Mouse (Mus musculus): ENCODE results near the gene Cfdp1. TPM values are rescaled to one million over a fixed set of nuclear protein-coding genes. Genes with fewer than 3 reads are reported as not detected.

The Cfdp1 gene
- polyA plus RNA-seq, 1 experiment from 2014 or later: 180 TPM

DNA sequence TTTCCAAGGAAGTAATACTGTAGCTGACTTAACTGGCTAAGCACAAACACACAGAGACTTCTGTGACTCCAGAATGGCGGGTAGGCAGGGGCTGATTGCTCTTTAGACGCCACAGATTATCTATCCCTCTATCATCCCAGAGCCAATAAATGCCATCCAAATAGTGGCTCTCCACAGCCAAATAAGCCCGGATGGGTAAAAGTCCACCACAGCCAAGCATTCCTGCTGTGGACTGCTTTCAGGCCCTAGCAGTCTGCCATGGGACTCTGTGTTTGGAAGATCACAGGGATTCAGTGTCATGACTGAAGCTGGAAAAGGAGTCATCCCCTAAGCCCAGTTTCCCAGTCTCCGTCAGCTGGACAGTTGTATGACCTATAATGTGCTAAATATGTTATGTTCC, 126.5 kb downstream of the Cfdp1 start:
- Histone ChIP-seq H3K27me3 (ENCODE audit: insufficient read depth, low read length) (no peaks in the 10 kb centered on the region), H3K4me1 (replicated peaks; ENCODE audit: insufficient read depth, low read length) (peaks cover 64% of the 10 kb centered on the region), H3K9me3 (replicated peaks; ENCODE audit: low read length) (no peaks in the 10 kb centered on the region), H3K4me2 (ENCODE audit: low read length) (no peak overlapping the region), H3K4me3 (replicated peaks; ENCODE audit: low read depth, low read length) (no peak overlapping the region), H3K9ac (ENCODE audit: low read depth, low read length) (no peak overlapping the region), H3K27ac (no peak overlapping the region), H3K36me3 (ENCODE audit: insufficient read depth, low read length) (no peaks in the 10 kb centered on the region)
- 74% methylated on average over 4 of the region's 4 CpGs for WGBS
- DNase-seq (ENCODE audit: low spot score) (no peak), ATAC-seq (replicated peaks; ENCODE audit: low FRiP score, low read depth) (no peak)
- no peak for TF ChIP-seq CTCF (IDR thresholded peaks at IDR 0.05; ENCODE audit: low read depth)

DNA sequence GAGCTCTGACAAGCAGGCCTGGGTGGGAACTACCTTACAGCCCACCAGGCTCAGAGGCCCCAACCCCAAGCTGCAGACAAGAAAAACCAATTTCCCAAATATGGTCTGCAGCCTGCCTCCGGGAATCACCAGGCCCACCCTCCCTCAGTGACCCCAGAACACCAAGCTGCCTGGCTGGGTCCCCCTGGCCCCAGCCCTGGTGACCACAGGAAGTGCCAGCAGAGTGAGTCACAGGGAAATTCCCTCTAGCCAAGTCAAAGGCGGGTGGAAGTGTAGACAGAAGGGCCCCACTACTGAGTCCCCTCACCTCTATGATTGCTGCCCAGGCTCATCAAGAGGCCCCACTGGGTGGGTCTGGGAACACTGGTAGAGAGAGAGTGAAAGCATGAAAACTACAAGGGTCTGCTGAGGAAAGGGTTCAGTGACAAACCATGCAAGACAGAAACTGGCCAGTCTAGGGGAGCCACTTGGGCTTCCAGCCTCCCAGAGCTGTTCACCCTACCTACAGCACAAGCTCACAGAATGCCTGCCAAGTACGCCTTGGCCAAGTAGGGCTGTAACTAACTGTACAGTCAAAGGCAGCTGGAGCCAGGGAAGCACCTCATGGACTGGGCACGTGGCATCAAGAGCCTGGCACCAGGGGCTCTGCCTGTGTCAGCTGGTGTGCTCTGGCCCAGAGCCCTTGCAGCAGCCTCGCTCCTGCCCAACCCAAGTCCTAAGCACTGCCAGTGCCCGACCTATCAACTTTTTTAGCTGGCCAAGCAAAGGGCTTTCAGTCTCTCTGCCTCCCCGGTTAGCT, 127.8 kb downstream of the Cfdp1 start:
- peak; percentile 64 for DNase-seq (ENCODE audit: low spot score)
- Histone ChIP-seq H3K4me1 (replicated peaks; ENCODE audit: insufficient read depth, low read length) (peaks cover 60% of the 10 kb centered on the region), H3K4me3 (replicated peaks; ENCODE audit: low read depth, low read length) (no peak overlapping the region), H3K27me3 (ENCODE audit: insufficient read depth, low read length) (no peaks in the 10 kb centered on the region), H3K27ac (peak overlapping the region; percentile 80), H3K36me3 (ENCODE audit: insufficient read depth, low read length) (no peaks in the 10 kb centered on the region), H3K9ac (ENCODE audit: low read depth, low read length) (peak overlapping the region; percentile 5; the same call in 1 of the 2 replicates), H3K9me3 (replicated peaks; ENCODE audit: low read length) (no peaks in the 10 kb centered on the region), H3K4me2 (ENCODE audit: low read length) (peak overlapping the region; percentile 16; the same call in 1 of the 2 replicates)
- TF ChIP-seq CTCF (IDR thresholded peaks at IDR 0.05; ENCODE audit: low read depth): no peak
- WGBS: 36% methylated on average over 7 of the region's 7 CpGs
- peak; percentile 49 for ATAC-seq (replicated peaks; ENCODE audit: low FRiP score, low read depth)

DNA sequence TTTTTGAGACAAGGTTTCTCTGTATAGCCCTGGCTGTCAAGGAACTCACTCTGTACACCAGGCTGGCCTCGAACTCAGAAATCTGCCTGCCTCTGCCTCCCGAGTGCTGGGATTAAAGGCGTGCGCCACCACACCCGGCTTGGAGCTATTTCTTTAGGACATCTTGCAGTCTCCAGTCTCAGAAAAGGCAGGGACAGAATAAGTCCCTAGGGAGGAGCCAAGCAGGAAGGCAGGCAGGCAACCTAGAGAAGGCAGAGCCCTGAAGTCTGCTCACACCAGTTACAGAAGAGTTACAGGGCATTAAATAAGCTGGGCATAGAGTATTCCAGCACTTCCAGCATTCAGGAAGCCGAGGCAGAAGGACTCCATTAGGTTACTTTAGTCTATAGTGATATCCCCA, 128.8 kb downstream of the Cfdp1 start:
- no peak for ATAC-seq (replicated peaks; ENCODE audit: low FRiP score, low read depth)
- TF ChIP-seq CTCF (IDR thresholded peaks at IDR 0.05; ENCODE audit: low read depth): no peak
- 0 out of 2 replicates have a peak overlapping the region, but pooled peaks have one; percentile 42 for H3K27ac ChIP-seq

DNA sequence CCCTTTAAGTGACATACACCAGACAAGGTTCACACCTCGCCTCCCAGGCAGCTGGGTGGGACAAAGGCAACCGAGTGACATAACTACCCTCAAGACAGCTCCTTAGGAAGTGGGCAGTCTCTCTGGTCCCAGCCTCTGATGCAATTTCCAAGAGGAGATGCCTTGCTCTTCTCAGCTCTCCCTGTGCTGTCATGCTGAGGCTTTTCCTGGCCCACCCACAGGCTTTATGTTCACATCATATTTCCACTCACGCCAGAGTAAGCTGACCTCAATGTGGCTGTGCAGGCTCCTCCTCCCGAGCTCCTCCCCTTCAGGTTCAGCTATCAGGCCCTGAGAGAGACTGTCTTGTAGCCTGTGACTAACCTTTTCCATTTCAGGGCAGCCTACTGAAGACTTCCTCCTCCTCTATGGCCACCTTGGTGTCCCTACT, 134.0 kb downstream of the Cfdp1 start:
- Histone ChIP-seq H3K9ac (ENCODE audit: low read depth, low read length) (no peak overlapping the region), H3K4me1 (replicated peaks; ENCODE audit: insufficient read depth, low read length) (peaks cover 12% of the 10 kb centered on the region; the same call in 1 of the 2 replicates), H3K36me3 (ENCODE audit: insufficient read depth, low read length) (peaks cover 25% of the 10 kb centered on the region), H3K27me3 (ENCODE audit: insufficient read depth, low read length) (no peaks in the 10 kb centered on the region), H3K27ac (no peak overlapping the region), H3K4me2 (ENCODE audit: low read length) (no peak overlapping the region), H3K9me3 (replicated peaks; ENCODE audit: low read length) (no peaks in the 10 kb centered on the region), H3K4me3 (replicated peaks; ENCODE audit: low read depth, low read length) (no peak overlapping the region)
- DNase-seq (ENCODE audit: low spot score) (no peak), ATAC-seq (replicated peaks; ENCODE audit: low FRiP score, low read depth) (no peak)
- TF ChIP-seq CTCF (IDR thresholded peaks at IDR 0.05; ENCODE audit: low read depth): no peak
- 50% methylated on average over 4 of the region's 4 CpGs for WGBS

More for the DNA sequence above, 128.8 kb downstream of the Cfdp1 start:
- H3K27me3 ChIP-seq (ENCODE audit: insufficient read depth, low read length): no peaks in the 10 kb centered on the region
- H3K4me3 ChIP-seq (replicated peaks; ENCODE audit: low read depth, low read length): no peak overlapping the region
- DNase-seq (ENCODE audit: low spot score): no peak
- H3K9ac ChIP-seq (ENCODE audit: low read depth, low read length): no peak overlapping the region
- 92% methylated on average over 6 of the region's 6 CpGs for WGBS
- H3K36me3 ChIP-seq (ENCODE audit: insufficient read depth, low read length): peaks cover 6% of the 10 kb centered on the region
- peaks cover 51% of the 10 kb centered on the region for H3K4me1 ChIP-seq (replicated peaks; ENCODE audit: insufficient read depth, low read length)
- H3K4me2 ChIP-seq (ENCODE audit: low read length): no peak overlapping the region
- H3K9me3 ChIP-seq (replicated peaks; ENCODE audit: low read length): no peaks in the 10 kb centered on the region

DNA sequence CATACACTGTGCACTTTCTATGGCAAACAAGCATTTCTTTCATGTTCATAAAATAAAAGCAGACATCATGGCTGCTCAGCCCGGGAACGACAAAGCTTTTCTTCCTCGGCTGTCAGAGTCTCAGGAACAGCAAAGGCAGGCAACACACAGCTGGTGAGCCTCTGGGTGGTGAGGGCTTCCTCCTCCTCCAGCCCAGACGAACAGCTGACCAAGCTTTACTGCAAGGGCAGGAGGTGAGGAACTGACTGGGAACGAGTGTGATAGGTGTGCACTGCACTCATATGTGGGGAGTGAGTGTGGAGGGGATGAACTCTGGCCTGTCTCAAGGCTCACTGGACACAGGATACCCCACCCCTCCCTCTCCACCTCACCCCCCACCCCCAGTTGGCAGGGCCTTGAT, 135.2 kb downstream of the Cfdp1 start:
- H3K4me1 ChIP-seq (replicated peaks; ENCODE audit: insufficient read depth, low read length): peaks cover 10% of the 10 kb centered on the region; the same call in 1 of the 2 replicates
- H3K27ac ChIP-seq: peak overlapping the region; percentile 37; the same call in 1 of the 2 replicates
- H3K9me3 ChIP-seq (replicated peaks; ENCODE audit: low read length): no peaks in the 10 kb centered on the region
- no peak overlapping the region for H3K4me3 ChIP-seq (replicated peaks; ENCODE audit: low read depth, low read length)
- no peak overlapping the region for H3K4me2 ChIP-seq (ENCODE audit: low read length)
- H3K27me3 ChIP-seq (ENCODE audit: insufficient read depth, low read length): no peaks in the 10 kb centered on the region
- TF ChIP-seq CTCF (IDR thresholded peaks at IDR 0.05; ENCODE audit: low read depth): no peak
- H3K9ac ChIP-seq (ENCODE audit: low read depth, low read length): no peak overlapping the region
- peaks cover 37% of the 10 kb centered on the region for H3K36me3 ChIP-seq (ENCODE audit: insufficient read depth, low read length)
- peak; percentile 55 for DNase-seq (ENCODE audit: low spot score)
- ATAC-seq (replicated peaks; ENCODE audit: low FRiP score, low read depth): no peak
- WGBS: 22% methylated on average over 5 of the region's 5 CpGs

Other genes starting within 250 kb of the Cfdp1 start
- gene Ldhd, start 223.9 kb downstream of the Cfdp1 start, polyA plus RNA-seq (2015; fragmentation: Nextera tagmentation; extraction: Ambion mirVana): 3.9 and 4.5 TPM in 2 replicates
- gene Zfp1, start 210.9 kb downstream of the Cfdp1 start, polyA plus RNA-seq (2015; fragmentation: Nextera tagmentation; extraction: Ambion mirVana): 15.9 and 17.2 TPM in 2 replicates
- not detected in 2 replicates for gene Ctrb1, start 163.3 kb downstream of the Cfdp1 start, polyA plus RNA-seq (2015; fragmentation: Nextera tagmentation; extraction: Ambion mirVana)
- 48.7 and 49.1 TPM in 2 replicates for gene Bcar1, start 110.5 kb downstream of the Cfdp1 start, polyA plus RNA-seq (2015; fragmentation: Nextera tagmentation; extraction: Ambion mirVana)
- 15.1 and 15.8 TPM in 2 replicates for gene Tmem170, start 22.5 kb upstream of the Cfdp1 start, polyA plus RNA-seq (2015; fragmentation: Nextera tagmentation; extraction: Ambion mirVana)
- 0.51 and 0.58 TPM in 2 replicates for gene Chst5, start 56.2 kb upstream of the Cfdp1 start, polyA plus RNA-seq (2015; fragmentation: Nextera tagmentation; extraction: Ambion mirVana)
- gene Tmem231, start 79.6 kb upstream of the Cfdp1 start, polyA plus RNA-seq (2015; fragmentation: Nextera tagmentation; extraction: Ambion mirVana): 17.3 and 17.7 TPM in 2 replicates
- gene Gabarapl2, start 86.4 kb upstream of the Cfdp1 start, polyA plus RNA-seq (2015; fragmentation: Nextera tagmentation; extraction: Ambion mirVana): 264 and 266 TPM in 2 replicates
- 5.3 and 6.1 TPM in 2 replicates for gene Adat1, start 138.0 kb upstream of the Cfdp1 start, polyA plus RNA-seq (2015; fragmentation: Nextera tagmentation; extraction: Ambion mirVana)
- gene Kars, start 157.0 kb upstream of the Cfdp1 start, polyA plus RNA-seq (2015; fragmentation: Nextera tagmentation; extraction: Ambion mirVana): 139 and 153 TPM in 2 replicates
- 15.7 and 18.6 TPM in 2 replicates for gene Terf2ip, start 157.1 kb upstream of the Cfdp1 start, polyA plus RNA-seq (2015; fragmentation: Nextera tagmentation; extraction: Ambion mirVana)
- gene Gm6793, start 160.7 kb upstream of the Cfdp1 start, polyA plus RNA-seq (2015; fragmentation: Nextera tagmentation; extraction: Ambion mirVana): 0.29 and 0.43 TPM in 2 replicates

Data from kidney, postnatal 0 days (tissue).